Mouse (Mus musculus) spleen, adult 2 months (tissue): Measurements from ENCODE around the gene Cd19.
"Not testable (repeated sequence)": the region's sequence is repeated elsewhere in the genome, so short reads cannot be mapped to it uniquely, and the experiment has no call there.

Experiments used
- CTCF ChIP-seq: fragments of 200-500 bp; IDR thresholded peaks from 2 replicates; pipeline ENCODE4 v1.5.1; 2011; ENCODE audit warnings: mild to moderate bottlenecking, inconsistent platforms; ENCODE audit not compliant: insufficient read depth, insufficient read length, insufficient replicate concordance; ENCODE audit errors: extremely low read depth
- POLR2A ChIP-seq: fragments of 200-500 bp; IDR thresholded peaks from 2 replicates; pipeline ENCODE4 v1.6.1; 2011; ENCODE audit warnings: low read depth, low read length, inconsistent platforms

GRCm38 (mm10) chr7:126392086-126392884 is 22.4 kb downstream of the Cd19 start:
- TF ChIP-seq POLR2A, CTCF: not testable (repeated sequence)
